Mouse (Mus musculus): ENCODE data around the gene Pa2g4.

Pa2g4 gene

DNA sequence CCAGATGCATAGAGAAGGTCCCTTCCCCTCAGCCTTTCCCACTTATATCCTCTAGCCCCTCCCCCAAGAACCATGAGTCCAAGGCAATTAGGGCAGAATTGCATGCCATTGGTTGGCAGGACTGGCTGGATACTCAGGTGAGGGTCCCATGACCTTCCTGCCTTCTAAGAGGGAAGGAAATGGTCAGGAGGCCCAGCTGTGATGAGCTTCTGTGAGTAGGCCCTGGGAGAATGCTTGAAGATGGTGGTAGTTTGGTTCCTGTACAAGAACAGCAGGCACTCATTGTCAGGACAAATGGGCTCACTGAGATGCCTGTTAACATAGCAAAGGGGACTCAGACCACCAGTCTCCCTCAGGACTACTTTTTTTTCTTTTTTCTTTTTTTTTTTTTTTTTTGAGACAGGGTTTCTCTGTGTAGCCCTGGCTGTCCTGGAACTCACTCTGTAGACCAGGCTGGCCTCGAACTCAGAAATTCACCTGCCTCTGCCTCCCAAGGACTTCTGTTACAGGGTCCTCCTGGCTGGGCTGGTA is 27.4 kb downstream of the Pa2g4 start:
- intact Hi-C loops (cut with DNase I), result loop anchor here (1.0 kb wide), 1 partner anchor 21 kb away; no protein-coding TSS in a partner anchor

DNA sequence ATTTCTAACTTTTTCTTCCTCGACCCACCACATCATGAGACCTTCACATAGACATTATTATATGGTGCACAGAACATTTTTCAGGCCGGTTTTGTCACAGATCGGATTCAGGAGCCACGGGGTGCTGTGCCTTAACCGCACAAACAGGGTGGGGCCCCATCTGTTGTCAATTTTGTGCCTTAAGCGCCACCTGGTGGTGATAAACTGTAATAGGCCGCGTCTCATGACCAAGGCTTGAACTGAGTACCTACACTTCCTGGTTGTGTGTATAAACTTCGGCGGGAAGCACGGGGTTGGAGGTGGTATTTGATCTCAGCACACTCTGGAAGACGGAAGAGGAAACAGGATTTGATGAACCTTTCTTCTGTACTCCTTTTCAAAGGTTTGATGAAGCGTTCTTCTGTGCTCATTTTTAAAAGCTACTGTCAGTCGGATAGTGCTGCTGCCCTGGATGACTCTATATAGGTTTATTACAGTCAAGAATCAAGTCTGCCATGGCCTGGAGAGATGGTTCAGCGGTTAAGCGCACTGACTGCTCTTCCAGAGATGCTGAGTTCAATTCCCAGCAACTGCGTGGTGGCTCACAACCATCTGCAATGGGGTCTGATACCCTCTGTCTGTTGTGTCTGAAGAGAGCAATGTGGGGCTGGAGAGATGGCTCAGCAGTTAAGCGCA is 29.4 kb downstream of the Pa2g4 start:
- intact Hi-C loops (cut with DNase I), result no loop called here

DNA sequence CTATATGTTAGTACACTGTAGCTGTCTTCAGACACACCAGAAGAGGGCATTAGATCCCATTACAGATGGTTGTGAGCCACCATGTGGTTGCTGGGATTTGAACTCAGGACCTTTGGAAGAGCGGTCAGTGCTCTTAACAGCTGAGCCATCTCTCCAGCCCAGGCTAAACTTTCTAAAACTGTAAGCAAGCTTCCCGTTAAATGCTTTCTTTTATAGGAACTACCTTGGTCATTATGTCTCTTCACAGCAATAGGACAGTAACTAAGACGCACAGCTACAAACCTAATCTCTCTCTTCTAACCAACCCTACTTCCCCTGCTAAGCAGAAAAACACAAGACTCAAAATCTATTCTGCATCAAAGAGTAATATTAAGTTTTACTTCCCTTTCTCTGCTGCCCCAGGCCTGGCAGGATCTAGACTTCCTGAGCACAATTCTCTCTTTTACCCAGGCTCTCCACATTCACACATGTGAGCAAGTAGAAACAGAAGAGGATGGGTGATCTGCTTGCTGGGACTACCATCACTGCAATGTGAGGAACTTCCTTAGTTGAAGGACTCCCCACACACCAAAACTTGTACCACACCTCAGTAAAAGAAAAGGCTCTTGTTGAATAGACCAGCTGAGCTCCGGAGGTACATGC is 30.0 kb downstream of the Pa2g4 start:
- intact Hi-C loops (cut with DNase I), result loop anchor here (2.0 kb wide), 1 partner anchor 77 kb away; the partner anchor contains the start of gene Smarcc2

DNA sequence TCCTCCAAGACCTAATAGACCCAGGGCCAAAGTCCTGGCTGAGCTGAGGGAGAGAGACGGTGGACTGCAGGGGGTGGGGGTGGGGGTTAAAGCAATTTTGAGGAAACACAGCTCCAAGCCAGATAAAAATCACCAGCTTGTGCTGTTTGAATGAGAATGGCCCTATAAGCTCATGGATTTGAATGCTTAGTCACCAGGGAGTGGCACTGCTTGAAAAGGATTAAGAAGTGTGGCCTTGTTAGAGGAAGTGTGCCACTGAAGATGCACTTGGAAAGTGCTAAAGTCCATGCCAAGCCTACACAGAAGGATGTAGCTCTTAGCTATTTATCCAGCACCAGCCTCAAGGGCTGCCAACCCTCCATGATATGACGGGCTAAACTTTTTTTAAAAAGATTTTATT is 30.6 kb downstream of the Pa2g4 start:
- intact Hi-C loops (cut with DNase I), result loop anchor here (2.0 kb wide), 1 partner anchor 76 kb away; the partner anchor contains the start of gene Smarcc2

DNA sequence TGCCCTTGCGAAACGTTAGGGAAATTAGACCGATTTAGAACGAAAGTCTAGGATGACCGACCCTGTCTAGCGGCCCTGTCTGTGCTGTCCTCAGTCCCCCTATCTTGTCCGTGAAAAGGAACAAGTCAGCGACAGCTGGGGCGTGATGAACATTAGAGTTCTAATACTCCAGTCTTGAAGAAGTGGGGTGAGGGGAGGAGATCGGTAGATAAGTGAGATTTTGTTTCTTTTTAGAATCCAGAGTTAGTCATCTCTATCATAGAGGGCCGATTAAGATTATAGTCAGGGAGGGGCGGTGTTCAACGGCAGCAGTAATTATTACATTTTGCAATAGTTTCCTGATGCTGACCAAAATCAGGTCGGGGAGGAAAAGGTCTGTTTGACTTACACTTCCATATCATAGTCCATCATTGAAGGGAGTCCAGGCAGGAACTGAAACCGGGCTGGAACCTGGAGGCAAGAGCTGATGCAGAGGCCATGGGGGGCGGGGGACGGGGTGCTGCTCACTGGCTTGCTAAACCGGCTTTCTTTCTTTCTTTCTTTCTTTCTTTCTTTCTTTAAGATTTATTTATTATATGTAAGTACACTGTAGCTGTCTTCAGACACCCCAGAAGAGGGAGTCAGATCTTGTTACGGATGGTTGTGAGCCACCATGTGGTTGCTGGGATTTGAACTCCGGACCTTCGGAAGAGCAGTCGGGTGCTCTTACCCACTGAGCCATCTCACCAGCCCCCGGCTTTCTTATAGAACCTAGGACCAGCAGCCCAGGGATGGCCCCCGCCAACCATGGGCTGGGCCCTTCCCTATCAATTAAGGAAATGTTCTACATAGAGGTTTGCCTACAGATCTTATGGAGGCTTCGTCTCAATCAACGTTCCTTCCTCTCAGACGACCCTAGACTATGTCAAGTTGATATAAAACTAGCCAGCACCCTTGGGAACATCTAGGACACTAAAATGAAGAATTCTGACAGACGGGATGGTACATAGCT is 39.1 kb downstream of the Pa2g4 start:
- intact Hi-C loops (cut with DNase I), result no loop called here

DNA sequence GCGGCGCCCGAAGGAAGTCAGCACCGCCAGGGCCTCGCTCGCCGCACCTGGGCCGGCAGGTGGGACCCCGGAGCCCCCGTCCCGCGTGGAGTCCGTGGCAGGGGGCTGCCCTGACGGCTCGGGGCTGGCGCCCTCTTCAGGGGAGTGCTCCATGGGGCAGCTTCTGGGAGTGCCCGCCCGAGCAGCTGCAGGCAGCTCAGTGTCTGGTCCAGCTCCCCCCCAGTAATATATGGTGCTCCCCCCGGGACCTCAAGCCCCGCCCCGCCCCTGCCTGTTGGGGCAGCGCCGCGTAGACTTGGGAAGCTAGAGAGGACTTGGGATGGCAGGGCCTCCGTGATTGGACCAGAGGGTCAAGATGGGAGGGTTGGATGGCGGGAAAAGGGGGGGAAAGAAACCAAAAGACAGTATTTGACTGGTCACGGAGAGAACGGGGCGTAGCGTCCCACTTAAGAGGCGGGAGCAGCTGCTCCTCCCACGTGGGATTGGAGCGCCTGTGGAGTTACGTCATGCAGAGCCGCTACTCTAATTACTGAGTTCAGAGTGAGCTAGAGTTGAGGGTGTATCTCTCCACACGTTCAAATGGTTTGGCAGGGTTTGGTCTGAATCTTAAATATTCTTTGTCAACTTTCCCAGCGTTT is 40.0 kb downstream of the Pa2g4 start, which contains the start of gene Esyt1:
Gene Esyt1, minus strand, starts transcription at position 201 of the 638 bp plus-strand sequence.
- intact Hi-C loops (cut with DNase I), result no loop called here

DNA sequence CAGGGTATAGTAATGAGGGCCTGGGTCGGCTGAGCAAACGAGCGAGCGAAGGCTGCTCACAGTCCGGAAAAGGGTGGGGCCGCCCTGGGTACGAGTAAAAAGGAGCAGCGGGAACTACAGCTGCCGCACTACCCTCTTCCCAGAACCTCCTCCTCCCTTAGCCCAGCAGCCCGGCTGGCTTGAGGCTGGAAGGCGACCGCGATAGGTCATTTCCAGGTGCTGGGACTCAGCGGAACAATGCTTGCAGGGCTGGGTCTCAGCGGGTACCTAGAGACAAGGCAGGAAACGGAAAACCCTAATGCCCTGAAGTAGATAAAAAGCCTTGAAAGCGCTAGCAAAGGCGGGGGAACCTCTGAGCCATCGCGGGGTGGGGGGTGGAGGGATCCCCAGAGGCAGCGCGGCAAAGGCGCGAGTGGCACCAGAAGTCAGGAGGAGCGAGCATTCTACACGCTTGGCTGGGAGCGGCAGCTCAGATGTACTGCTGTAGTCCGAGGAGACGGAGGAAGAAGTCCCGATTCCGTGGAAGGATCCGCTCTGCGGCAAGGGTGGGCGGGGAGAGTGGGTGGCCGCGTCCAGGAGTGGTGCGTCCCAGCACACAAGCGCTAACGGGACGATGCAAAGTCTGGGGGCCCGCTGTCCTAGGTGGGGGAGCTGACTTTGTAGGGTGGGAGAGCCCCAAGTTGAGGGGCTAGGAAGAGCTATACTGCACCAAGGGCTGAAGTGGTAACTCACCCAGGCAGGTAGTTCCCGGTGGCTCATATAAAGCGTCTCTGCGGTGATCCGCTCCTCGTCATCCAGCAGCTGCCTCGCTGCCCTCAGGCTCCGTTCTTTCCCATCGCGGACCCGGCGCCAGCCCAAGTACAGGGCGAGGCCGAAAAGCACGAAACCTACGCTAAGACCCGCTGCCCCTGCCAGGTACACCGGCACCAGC is 40.8 kb downstream of the Pa2g4 start:
- intact Hi-C loops (cut with DNase I), result no loop called here

DNA sequence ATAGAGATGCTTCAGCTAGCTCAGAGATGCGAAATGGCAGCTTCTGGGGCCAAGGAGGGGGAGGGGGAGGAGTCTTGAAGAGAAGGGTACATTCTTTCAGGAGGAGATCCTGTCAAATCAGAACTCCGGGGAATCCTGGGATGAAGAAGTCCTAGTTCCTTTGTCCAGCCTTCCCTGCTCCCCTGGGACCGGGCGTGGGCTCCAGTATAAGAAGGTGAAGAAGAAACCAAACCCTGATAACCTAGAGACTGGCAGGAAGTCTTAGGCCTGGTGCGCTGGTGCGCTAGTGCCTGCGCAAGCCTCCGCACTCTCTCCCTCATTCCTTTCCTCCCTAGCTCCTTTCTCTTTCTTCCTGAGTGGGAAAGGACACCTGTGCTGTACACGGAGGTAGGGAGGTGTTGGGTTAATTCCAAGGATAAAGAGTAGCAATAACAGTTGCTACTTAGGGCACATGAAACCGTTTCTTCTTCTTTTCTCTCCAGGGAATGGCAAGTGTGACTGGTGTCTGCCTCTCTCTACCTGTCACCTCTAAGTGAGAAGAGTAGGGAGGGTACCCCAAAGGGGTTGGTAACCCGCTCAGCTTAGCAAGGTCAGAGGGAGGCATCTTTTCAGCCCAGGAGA is 41.6 kb downstream of the Pa2g4 start:
- intact Hi-C loops (cut with DNase I), result no loop called here

DNA sequence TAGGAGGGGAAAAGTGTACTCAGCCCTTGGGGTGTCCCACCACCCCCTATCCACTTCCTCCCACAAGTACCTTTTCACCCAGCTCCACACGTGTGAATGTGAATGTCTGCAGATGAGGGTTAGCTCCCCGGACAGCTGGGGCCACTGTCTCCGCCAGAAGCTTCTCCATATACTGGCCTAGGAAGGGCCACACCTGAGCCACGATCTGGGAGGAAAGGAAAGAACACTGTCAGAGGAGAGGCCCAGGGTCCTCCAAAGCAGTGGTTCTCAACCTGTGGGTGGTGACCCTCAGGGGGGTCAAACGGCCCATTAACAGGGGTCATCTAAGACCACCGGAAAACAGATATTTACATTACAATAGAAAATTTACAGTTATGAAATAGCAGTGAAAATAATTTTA is 43.4 kb downstream of the Pa2g4 start:
- intact Hi-C loops (cut with DNase I), result no loop called here

DNA sequence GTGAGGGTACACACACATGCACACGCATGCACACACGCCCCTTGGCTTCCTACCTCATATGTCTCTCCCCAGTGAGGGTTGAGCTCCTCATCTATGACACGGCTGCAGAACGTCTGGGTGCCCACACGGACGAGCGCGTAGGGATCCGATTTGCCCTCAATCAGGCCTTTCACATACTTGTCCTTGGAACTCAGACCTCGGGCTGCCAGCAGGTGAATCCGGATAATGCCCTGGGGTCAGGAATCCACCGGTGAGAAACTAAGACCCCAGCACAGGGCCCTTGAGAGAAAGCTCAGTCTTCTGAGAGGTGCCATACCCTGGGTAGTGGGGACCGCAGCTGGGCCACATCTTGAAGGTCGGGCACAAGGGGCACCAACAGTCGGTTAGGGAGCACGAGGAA is 45.2 kb downstream of the Pa2g4 start:
- intact Hi-C loops (cut with DNase I), result no loop called here

DNA sequence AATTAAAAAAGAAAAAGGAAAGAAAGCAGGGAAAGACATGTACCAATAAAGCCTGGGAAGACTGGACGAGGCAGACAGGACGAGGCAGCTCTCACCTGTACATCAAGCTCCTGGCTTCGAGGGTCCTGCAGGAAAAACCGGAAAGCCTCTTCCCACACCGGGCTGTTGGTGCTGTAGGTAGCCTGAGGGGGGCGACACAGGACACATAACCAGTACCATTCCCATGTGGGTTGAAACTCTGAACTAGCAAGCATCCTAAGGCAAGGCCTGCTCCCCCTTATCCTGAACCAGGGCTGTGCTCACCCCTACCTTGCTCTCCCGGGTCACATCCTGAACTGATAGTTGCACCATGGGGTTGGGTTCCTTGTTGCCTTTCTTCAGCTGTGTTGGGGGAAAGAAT is 47.0 kb downstream of the Pa2g4 start:
- intact Hi-C loops (cut with DNase I), result no loop called here

DNA sequence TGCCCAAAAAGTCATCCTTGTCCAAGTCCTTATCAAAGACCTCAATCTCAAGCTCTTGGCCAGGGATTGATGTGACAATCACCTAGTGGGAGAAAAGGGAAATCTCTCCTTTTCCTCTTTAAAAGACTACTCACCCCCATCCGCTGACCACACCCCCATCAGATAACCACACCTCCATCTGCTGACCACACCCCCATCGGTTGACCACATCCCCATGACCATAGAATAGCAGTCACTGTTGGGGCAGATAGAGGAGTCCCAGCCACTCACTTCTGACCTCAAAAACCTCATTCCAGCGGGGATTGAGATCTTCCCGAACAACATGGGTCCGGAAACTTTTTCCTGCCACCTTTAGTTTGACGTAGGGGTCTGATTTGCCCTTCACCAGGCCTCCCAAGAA is 49.1 kb downstream of the Pa2g4 start:
- intact Hi-C loops (cut with DNase I), result loop anchor here (1.0 kb wide), 1 partner anchor 22 kb away; no protein-coding TSS in a partner anchor

DNA sequence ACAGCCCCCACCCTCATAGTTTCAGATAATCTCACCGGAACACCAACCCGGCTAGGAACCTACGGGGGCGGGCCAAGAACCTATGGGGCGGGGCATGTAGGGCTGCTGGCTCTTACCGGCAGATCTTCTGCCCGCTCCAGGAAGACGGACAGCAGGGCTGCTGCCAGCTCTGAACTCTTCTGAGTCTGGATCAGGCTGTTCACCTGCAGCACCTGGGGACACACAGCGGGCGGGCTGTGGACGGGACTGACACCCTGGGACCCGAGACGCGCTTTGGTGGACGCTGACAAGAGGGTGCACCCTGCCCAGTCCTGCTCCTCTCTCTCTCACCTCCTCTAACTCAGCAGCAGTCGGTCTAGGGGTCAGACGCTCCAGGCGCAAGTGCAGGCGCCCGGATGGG is 49.8 kb downstream of the Pa2g4 start:
- intact Hi-C loops (cut with DNase I), result no loop called here

DNA sequence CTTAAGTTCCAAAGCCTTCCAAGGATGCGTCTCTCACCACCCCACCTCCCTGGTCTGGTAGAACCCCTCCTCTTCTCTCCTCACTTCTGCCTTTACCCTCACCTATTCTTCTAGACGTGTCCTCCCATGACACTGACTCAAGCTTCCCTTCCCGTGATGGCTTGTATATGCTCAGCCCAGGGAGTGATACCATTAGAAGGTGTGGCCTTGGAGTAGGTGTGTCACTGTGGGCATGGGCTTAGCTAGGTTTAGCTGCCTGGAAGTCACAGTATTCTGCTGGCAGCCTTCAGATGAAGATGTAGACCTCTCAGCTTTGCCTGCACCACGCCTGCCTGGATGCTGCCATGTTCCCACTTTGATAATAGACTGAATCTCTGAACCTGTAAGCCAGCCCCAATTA is 50.7 kb downstream of the Pa2g4 start:
- intact Hi-C loops (cut with DNase I), result no loop called here

DNA sequence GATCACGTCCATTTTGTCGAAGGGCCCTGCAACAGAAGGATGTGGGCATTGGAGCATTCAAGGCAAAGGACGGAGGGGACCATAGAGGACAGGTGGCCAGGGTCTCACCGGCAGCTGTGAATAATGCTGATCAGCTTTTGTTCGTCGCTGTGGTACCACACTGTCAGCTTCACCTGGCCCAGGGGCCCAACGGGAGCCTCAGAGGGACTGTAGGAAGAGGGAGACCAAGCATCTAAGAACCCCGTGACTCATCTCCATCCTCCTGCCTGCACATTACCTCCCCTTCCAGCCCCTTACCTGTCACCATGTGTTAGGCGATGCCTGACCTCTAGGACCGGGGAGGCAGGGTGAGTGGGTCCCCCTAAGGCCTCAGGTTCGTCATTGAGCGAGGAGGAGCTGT is 54.0 kb downstream of the Pa2g4 start:
- intact Hi-C loops (cut with DNase I), result no loop called here

DNA sequence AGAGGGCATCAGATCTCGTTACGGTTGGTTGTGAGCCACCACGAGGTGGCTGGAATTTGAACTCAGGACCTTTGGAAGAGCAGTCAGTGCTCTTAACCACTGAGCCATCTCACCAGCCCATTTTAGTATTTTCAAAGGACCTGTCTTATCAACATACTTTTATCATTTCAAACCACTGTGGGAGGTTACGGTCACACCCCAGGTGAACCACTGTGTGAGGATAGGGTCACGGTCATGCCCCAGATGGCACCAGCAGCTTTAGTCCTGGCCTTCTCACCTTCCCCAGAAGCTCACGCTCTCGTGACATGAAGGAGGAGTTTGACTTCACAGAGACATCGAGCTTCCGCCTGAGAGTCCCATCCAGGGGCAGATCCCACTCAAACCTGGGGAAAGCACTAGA is 54.6 kb downstream of the Pa2g4 start:
- intact Hi-C loops (cut with DNase I), result no loop called here

DNA sequence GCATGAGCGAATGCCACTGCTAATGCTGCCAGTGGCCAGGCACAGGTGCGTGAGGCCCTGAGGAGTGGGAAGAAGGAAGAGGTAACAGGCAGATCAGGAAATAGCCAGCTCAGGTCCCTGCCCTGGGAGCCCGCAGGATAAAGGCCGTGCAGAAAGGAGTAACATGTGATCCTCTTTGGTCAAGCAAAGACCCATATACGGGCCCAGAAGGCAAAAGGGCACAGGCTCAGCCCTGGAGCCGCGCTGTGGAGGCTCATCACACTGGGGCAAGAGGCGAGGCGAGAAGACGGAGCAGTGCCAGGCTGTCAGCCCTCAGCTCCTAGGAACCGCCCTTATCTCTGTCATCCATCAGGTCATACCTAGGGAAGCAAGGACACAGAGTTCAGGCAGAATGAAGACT is 55.5 kb downstream of the Pa2g4 start:
- intact Hi-C loops (cut with DNase I), result no loop called here

DNA sequence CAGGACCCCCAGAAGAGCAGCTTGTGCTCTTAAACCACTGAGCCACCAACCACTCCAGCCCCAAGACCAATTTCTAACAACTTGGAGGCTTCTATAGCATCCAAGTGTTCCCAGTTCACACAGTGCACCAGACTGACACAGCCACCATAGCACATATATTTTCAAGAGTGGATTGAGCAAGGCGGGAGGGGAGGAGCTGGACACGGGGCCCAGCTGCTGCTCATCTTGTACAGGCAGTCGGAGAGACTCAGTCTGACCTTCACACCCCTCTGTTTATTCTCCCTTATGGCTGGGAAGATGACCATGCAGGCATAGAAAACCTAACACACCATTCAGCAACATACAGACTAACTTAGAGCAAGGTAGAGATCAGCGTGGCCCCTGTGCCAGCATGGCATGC is 56.0 kb downstream of the Pa2g4 start:
- intact Hi-C loops (cut with DNase I), result no loop called here

DNA sequence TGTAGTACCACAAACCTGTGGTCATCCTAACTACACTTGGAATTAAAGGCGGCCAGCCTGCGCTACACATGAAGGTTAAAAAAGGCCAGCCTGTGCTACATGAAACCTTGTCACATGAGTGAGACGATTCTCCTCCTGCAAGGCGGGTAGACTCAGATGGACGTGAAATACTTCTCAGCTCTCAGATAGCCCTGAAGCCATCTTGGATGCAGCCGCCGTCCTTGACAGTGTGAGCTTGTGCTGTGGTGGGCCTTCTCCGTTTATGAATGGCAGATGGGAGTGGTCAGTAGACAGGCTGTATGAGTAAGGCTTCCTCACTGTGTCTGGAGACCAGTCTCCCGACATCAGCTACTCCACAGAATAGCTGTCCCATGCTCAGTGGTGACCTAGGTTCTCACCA is 56.6 kb downstream of the Pa2g4 start:
- intact Hi-C loops (cut with DNase I), result no loop called here

Data from adrenal gland (tissue).